Mouse (Mus musculus) limb, embryonic 14.5 days (tissue): ENCODE data around the gene Zfp445. TPM values are rescaled to one million over a fixed set of nuclear protein-coding genes. Genes with fewer than 3 reads are reported as not detected.
"Not testable (repeated sequence)": the region's sequence is repeated elsewhere in the genome, so short reads cannot be mapped to it uniquely, and the experiment has no call there.

Source experiments
- ATAC-seq: fragments of 200-750 bp; cut with Nextera tagmentation; 2 replicates; pipeline ENCODE4 v1.8.0; 2017; ENCODE audit warnings: low read depth, moderate number of reproducible peaks, moderate TSS enrichment; ENCODE audit not compliant: low FRiP score
- DNase-seq: peaks from one replicate; pipeline ENCODE4 v3.0.0-alpha.2; 2015; ENCODE audit warnings: low spot score
- H3K27ac ChIP-seq: fragments of 300-500 bp; sonication (generic); replicated peaks from 2 replicates; pipeline ENCODE4 v1.5.1; 2014; ENCODE audit warnings: low read depth, mild to moderate bottlenecking, low read length, moderate library complexity, mixed read lengths
- H3K27me3 ChIP-seq: fragments of 300-500 bp; sonication (generic); 2 replicates; pipeline ENCODE4 v1.6.1; 2014; ENCODE audit warnings: low read length, mixed read lengths; ENCODE audit not compliant: control insufficient read depth, insufficient read depth
- H3K36me3 ChIP-seq: fragments of 300-500 bp; sonication (generic); 2 replicates; pipeline ENCODE4 v1.6.1; 2014; ENCODE audit warnings: mild to moderate bottlenecking, low read length, moderate library complexity, mixed read lengths; ENCODE audit not compliant: control insufficient read depth, insufficient read depth
- H3K4me1 ChIP-seq: fragments of 300-500 bp; sonication (generic); 2 replicates; pipeline ENCODE4 v1.6.1; 2014; ENCODE audit warnings: antibody characterized with exemption, low read length, mixed read lengths; ENCODE audit not compliant: control insufficient read depth, insufficient read depth
- H3K4me2 ChIP-seq: fragments of 300-500 bp; sonication (generic); replicated peaks from 2 replicates; pipeline ENCODE4 v1.6.1; 2014; ENCODE audit warnings: low read depth, mild to moderate bottlenecking, low read length, moderate library complexity; ENCODE audit not compliant: severe bottlenecking
- H3K4me3 ChIP-seq: fragments of 300-500 bp; sonication (generic); replicated peaks from 2 replicates; pipeline ENCODE4 v1.5.1; 2014; ENCODE audit warnings: low read length
- H3K9ac ChIP-seq: fragments of 300-500 bp; sonication (generic); 2 replicates; pipeline ENCODE4 v1.6.1; 2014; ENCODE audit warnings: mild to moderate bottlenecking, low read depth, low read length, moderate library complexity; ENCODE audit not compliant: severe bottlenecking
- H3K9me3 ChIP-seq: fragments of 300-500 bp; sonication (generic); 2 replicates; pipeline ENCODE4 v1.6.1; 2016; ENCODE audit warnings: low read length; ENCODE audit not compliant: control insufficient read depth
- POLR2A ChIP-seq: fragments of 200-500 bp; IDR thresholded peaks from 2 replicates; pipeline ENCODE4 v1.8.0; 2012; ENCODE audit warnings: inconsistent platforms, mild to moderate bottlenecking, moderate library complexity, borderline replicate concordance; ENCODE audit not compliant: insufficient read depth, insufficient read length; ENCODE audit errors: extremely low read depth
- WGBS: fragments of 180-500 bp; shearing (Covaris S2); extraction: QIAGEN DNeasy Blood & Tissue Kit; methylation state at CpG from one replicate; pipeline ENCODE4 v1.1.7; 2014; 5-methylcytosine and 5-hydroxymethylcytosine counted together
- polyA plus RNA-seq, 2 experiments: library from polyadenylated mRNA; depleted of rRNA in 1 of 2; stranded (reverse) in 1 of 2; unstranded in 1 of 2; fragments of >200 nt; fragmentation: Nextera tagmentation in 1 of 2; extraction: Ambion mirVana in 1 of 2; gene quantifications; 2 replicates each; pipeline versions ENCODE4 v1.2.1 to v1.2.3; 2012 to 2014

Gene Zfp445
- polyA plus RNA-seq, 2 experiments, result 60.4 to 119 TPM

- no peaks in the 10 kb centered on the region for H3K27me3 ChIP-seq
- no peak for ATAC-seq
- H3K27ac ChIP-seq, result no peak overlapping the region
- peaks cover 37% of the 10 kb centered on the region for H3K36me3 ChIP-seq
- 94% methylated on average over 2 of the region's 2 CpGs for whole genome bisulfite sequencing
- no peak overlapping the region for H3K4me2 ChIP-seq
- H3K9ac ChIP-seq, result no peak overlapping the region
- peaks cover 8% of the 10 kb centered on the region for H3K4me1 ChIP-seq
- no peak for TF ChIP-seq POLR2A
- peaks cover 19% of the 10 kb centered on the region for H3K9me3 ChIP-seq
- H3K4me3 ChIP-seq, result no peak overlapping the region
- DNase-seq, result no peak
Measured at GRCm38 (mm10) chr9:122863731-122864130, 2.1 kb downstream of the Zfp445 start.

GRCm38 (mm10) chr9:122860752-122861151, 5.1 kb downstream of the Zfp445 start:
- Histone ChIP-seq H3K4me2 (no peak overlapping the region), H3K4me3 (no peak overlapping the region), H3K36me3 (peaks cover 65% of the 10 kb centered on the region), H3K9ac (no peak overlapping the region), H3K27me3 (no peaks in the 10 kb centered on the region), H3K4me1 (peaks cover 8% of the 10 kb centered on the region), H3K27ac (no peak overlapping the region), H3K9me3 (peaks cover 20% of the 10 kb centered on the region)
- TF ChIP-seq POLR2A, result no peak
- no peak for DNase-seq
- no peak for ATAC-seq

GRCm38 (mm10) chr9:122856716-122857115, 9.1 kb downstream of the Zfp445 start:
- Histone ChIP-seq H3K36me3 (peaks cover 94% of the 10 kb centered on the region), H3K4me2 (no peak overlapping the region), H3K9me3 (peaks cover 20% of the 10 kb centered on the region), H3K4me1 (no peaks in the 10 kb centered on the region), H3K27ac (no peak overlapping the region), H3K4me3 (no peak overlapping the region), H3K9ac (no peak overlapping the region), H3K27me3 (no peaks in the 10 kb centered on the region)
- 100% methylated on average over 3 of the region's 3 CpGs for WGBS
- no peak for ATAC-seq
- DNase-seq, result no peak
- no peak for TF ChIP-seq POLR2A

- TF ChIP-seq POLR2A, result no peak
- Histone ChIP-seq H3K27me3 (no peaks in the 10 kb centered on the region), H3K4me3 (no peak overlapping the region), H3K4me1 (no peaks in the 10 kb centered on the region), H3K9ac (no peak overlapping the region), H3K27ac (no peak overlapping the region), H3K36me3 (peaks cover 94% of the 10 kb centered on the region), H3K9me3 (peaks cover 10% of the 10 kb centered on the region), H3K4me2 (no peak overlapping the region)
- WGBS, result 94% methylated on average over 4 of the region's 4 CpGs
- DNase-seq, result no peak
- no peak for ATAC-seq
Measured at GRCm38 (mm10) chr9:122855617-122856016, 10.2 kb downstream of the Zfp445 start.

GRCm38 (mm10) chr9:122855141-122855540, 10.7 kb downstream of the Zfp445 start:
- not testable (repeated sequence) for H3K4me3 ChIP-seq, H3K27me3 ChIP-seq, H3K4me2 ChIP-seq, ATAC-seq, H3K9me3 ChIP-seq, H3K27ac ChIP-seq, H3K4me1 ChIP-seq, DNase-seq, H3K9ac ChIP-seq
- WGBS, result 90% methylated on average over 1 of the region's 7 CpGs
- peaks cover 94% of the 10 kb centered on the region for H3K36me3 ChIP-seq

- no peak for DNase-seq
- H3K4me2 ChIP-seq, result no peak overlapping the region
- H3K4me1 ChIP-seq, result no peaks in the 10 kb centered on the region
- H3K27me3 ChIP-seq, result no peaks in the 10 kb centered on the region
- H3K27ac ChIP-seq, result no peak overlapping the region
- no peak for TF ChIP-seq POLR2A
- ATAC-seq, result no peak
- peaks cover 5% of the 10 kb centered on the region; the same call in 1 of the 2 replicates for H3K9me3 ChIP-seq
- WGBS, result 98% methylated on average over 7 of the region's 7 CpGs
- no peak overlapping the region for H3K9ac ChIP-seq
- peaks cover 93% of the 10 kb centered on the region for H3K36me3 ChIP-seq
- no peak overlapping the region for H3K4me3 ChIP-seq
Measured at GRCm38 (mm10) chr9:122854526-122854925, 11.3 kb downstream of the Zfp445 start.

GRCm38 (mm10) chr9:122847811-122848311, 17.9 kb downstream of the Zfp445 start:
- H3K9ac ChIP-seq, H3K27ac ChIP-seq, DNase-seq, H3K4me3 ChIP-seq, H3K4me2 ChIP-seq, H3K27me3 ChIP-seq, H3K9me3 ChIP-seq, ATAC-seq, H3K4me1 ChIP-seq: not testable (repeated sequence)
- WGBS, result 97% methylated on average over 7 of the region's 8 CpGs
- H3K36me3 ChIP-seq, result peaks cover 43% of the 10 kb centered on the region
